Mouse (Mus musculus): ENCODE results near the gene 1110004F10Rik. TPM values are rescaled to one million over a fixed set of nuclear protein-coding genes. Genes with fewer than 3 reads are reported as not detected.

The 1110004F10Rik gene
- total RNA-seq, 2 experiments from 2014 or later = 66.2 to 68.1 TPM

GRCm38 (mm10) chr7:116092710-116093465 lies 53.7 kb downstream of the 1110004F10Rik start:
- peak; percentile 88 for DNase-seq

- DNase-seq = no peak
Measured at GRCm38 (mm10) chr7:116093466-116093850, 54.3 kb downstream of the 1110004F10Rik start.

GRCm38 (mm10) chr7:116099952-116100528 lies 60.8 kb downstream of the 1110004F10Rik start:
- DNase-seq = no peak

- no peak for DNase-seq
Measured at GRCm38 (mm10) chr7:116103091-116103490, 63.9 kb downstream of the 1110004F10Rik start.

- DNase-seq = no peak
Measured at GRCm38 (mm10) chr7:116110661-116111060, 71.5 kb downstream of the 1110004F10Rik start.

- no peak for DNase-seq
Measured at GRCm38 (mm10) chr7:116111546-116111945, 72.3 kb downstream of the 1110004F10Rik start.

- DNase-seq = no peak
Measured at GRCm38 (mm10) chr7:116115216-116115930, 76.2 kb downstream of the 1110004F10Rik start.

GRCm38 (mm10) chr7:116115991-116116390 lies 76.8 kb downstream of the 1110004F10Rik start:
- DNase-seq = no peak

- no peak for DNase-seq
Measured at GRCm38 (mm10) chr7:116119306-116119857, 80.2 kb downstream of the 1110004F10Rik start.

GRCm38 (mm10) chr7:116120737-116121136 lies 81.5 kb downstream of the 1110004F10Rik start:
- no peak for DNase-seq

- DNase-seq = no peak
Measured at GRCm38 (mm10) chr7:116121202-116121601, 82.0 kb downstream of the 1110004F10Rik start.

- DNase-seq = no peak
Measured at GRCm38 (mm10) chr7:116122981-116123596, 83.9 kb downstream of the 1110004F10Rik start.

- no peak for DNase-seq
Measured at GRCm38 (mm10) chr7:116123597-116123985, 84.4 kb downstream of the 1110004F10Rik start.

GRCm38 (mm10) chr7:116124057-116124456 lies 84.9 kb downstream of the 1110004F10Rik start:
- no peak for DNase-seq

- DNase-seq = no peak
Measured at GRCm38 (mm10) chr7:116125671-116126070, 86.5 kb downstream of the 1110004F10Rik start.

GRCm38 (mm10) chr7:116127052-116127451 lies 87.9 kb downstream of the 1110004F10Rik start:
- no peak for DNase-seq

GRCm38 (mm10) chr7:116128286-116128685 lies 89.1 kb downstream of the 1110004F10Rik start:
- DNase-seq = no peak

GRCm38 (mm10) chr7:116129374-116129773 lies 90.2 kb downstream of the 1110004F10Rik start:
- DNase-seq = no peak

GRCm38 (mm10) chr7:116131390-116131789 lies 92.2 kb downstream of the 1110004F10Rik start:
- DNase-seq = no peak

GRCm38 (mm10) chr7:116132078-116132477 lies 92.9 kb downstream of the 1110004F10Rik start:
- DNase-seq = peak; percentile 81

- no peak for DNase-seq
Measured at GRCm38 (mm10) chr7:116134413-116135292, 95.5 kb downstream of the 1110004F10Rik start.
